8 mouse cellular contexts compared by ENCODE assay signal in the genomic region with DNA sequence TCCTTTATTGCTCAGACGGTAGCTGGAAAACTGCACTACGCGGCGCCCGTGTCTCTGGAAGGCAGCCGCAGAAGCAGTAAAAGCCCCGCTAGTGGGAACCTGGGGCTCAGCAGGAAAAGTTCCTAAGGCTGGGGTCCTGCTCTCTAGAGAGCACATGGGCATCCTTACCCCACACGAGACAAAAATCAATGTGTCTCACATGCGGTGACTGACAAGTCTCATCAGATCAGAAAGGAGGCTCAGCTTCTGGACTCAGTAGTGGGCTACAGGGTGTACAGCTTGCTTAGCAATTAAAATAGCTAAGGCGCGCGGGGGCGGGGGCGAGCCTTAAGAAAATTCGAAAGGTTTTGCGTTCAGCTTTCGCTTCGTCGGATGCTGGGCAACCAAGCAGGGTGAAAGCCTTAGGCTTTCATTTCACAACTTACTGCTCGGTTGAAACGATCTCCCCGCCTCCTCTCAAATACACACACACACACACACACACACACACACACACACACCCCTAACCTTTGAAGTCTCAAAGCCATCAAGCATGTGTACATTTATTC. TPM values are rescaled to one million over a fixed set of nuclear protein-coding genes. Genes with fewer than 3 reads are reported as not detected.
A peak's percentile ranks its signal among the peaks of the same experiment; 100 is the strongest.
DNase-seq lines count a peak whose midpoint lies in the region; ATAC-seq and TF ChIP-seq lines count a peak whose summit lies in the region.
"Had no signal": no experiment of that assay in that cellular context is flagged by ENCODE, and none has a peak within 500 bp of the region (broad histone marks: within the 10 kb centered on the region; RNA-seq: fewer than 3 reads in every experiment).

No protein-coding gene starts in this region.

- 0 out of 2 replicates have a peak overlapping the region, but pooled peaks have one; percentile 9 for H3K9ac ChIP-seq in embryonic facial prominence, embryonic 15.5 days
- peak overlapping the region; percentile 81 for H3K9ac ChIP-seq in heart, embryonic 16.5 days (ENCODE audit: low read length)
- H3K9ac ChIP-seq in kidney, postnatal 0 days (ENCODE audit: low read depth, low read length): peak overlapping the region; percentile 76
- peak overlapping the region; percentile 2; the same call in 1 of the 2 replicates for H3K9ac ChIP-seq in stomach, embryonic 15.5 days

- peaks cover 33% of the 10 kb centered on the region for H3K4me1 ChIP-seq in embryonic facial prominence, embryonic 15.5 days
- peaks cover 6% of the 10 kb centered on the region; the same call in 1 of the 2 replicates for H3K4me1 ChIP-seq in heart, embryonic 16.5 days (ENCODE audit: control insufficient read depth, insufficient read depth, low read length)
- peaks cover 11% of the 10 kb centered on the region for H3K4me1 ChIP-seq in kidney, postnatal 0 days (replicated peaks; ENCODE audit: insufficient read depth, low read length)
- H3K4me1 ChIP-seq in stomach, embryonic 15.5 days: 0 out of 2 replicates have a peak, but pooled peaks cover 2% of the 10 kb centered on the region

- no peak for TF ChIP-seq CTCF in kidney, postnatal 0 days (IDR thresholded peaks at IDR 0.05; ENCODE audit: low read depth)

- H3K36me3 ChIP-seq in embryonic facial prominence, embryonic 15.5 days: no peaks in the 10 kb centered on the region
- no peaks in the 10 kb centered on the region for H3K36me3 ChIP-seq in heart, embryonic 16.5 days (ENCODE audit: control insufficient read depth, insufficient read depth)
- no peaks in the 10 kb centered on the region for H3K36me3 ChIP-seq in kidney, postnatal 0 days (ENCODE audit: insufficient read depth, low read length)
- no peaks in the 10 kb centered on the region for H3K36me3 ChIP-seq in stomach, embryonic 15.5 days

- H3K27me3 ChIP-seq in embryonic facial prominence, embryonic 15.5 days: peaks cover 66% of the 10 kb centered on the region
- H3K27me3 ChIP-seq in heart, embryonic 16.5 days (ENCODE audit: control insufficient read depth, insufficient read depth, low read length): peaks cover 29% of the 10 kb centered on the region
- H3K27me3 ChIP-seq in kidney, postnatal 0 days (ENCODE audit: insufficient read depth, low read length): peaks cover 6% of the 10 kb centered on the region; the same call in 1 of the 2 replicates
- H3K27me3 ChIP-seq in stomach, embryonic 15.5 days (replicated peaks): peaks cover 12% of the 10 kb centered on the region; the same call in 1 of the 2 replicates

- H3K9me3 ChIP-seq in embryonic facial prominence, embryonic 15.5 days (replicated peaks): no peaks in the 10 kb centered on the region
- no peaks in the 10 kb centered on the region for H3K9me3 ChIP-seq in heart, embryonic 16.5 days (replicated peaks; ENCODE audit: control insufficient read depth, low read length)
- no peaks in the 10 kb centered on the region for H3K9me3 ChIP-seq in kidney, postnatal 0 days (replicated peaks; ENCODE audit: low read length)
- H3K9me3 ChIP-seq in stomach, embryonic 15.5 days: no peaks in the 10 kb centered on the region

- under 1% methylated on average over 22 of the region's 22 CpGs for WGBS in embryonic facial prominence, embryonic 15.5 days
- under 1% methylated on average over 22 of the region's 22 CpGs for WGBS in heart, embryonic 16.5 days
- under 1% methylated on average over 22 of the region's 22 CpGs for WGBS in kidney, postnatal 0 days
- 2% methylated on average over 22 of the region's 22 CpGs for WGBS in stomach, embryonic 15.5 days

- DNase-seq in thymus, postnatal 14 days: peak; percentile 13
- no peak for DNase-seq in thymus, postnatal 36 days
- DNase-seq in kidney, postnatal 0 days (ENCODE audit: low spot score): peak; percentile 79
- peak; percentile 65 for DNase-seq in lung, postnatal 10 days

- no peak for ATAC-seq in embryonic facial prominence, embryonic 15.5 days (ENCODE audit: insufficient number of reproducible peaks, low FRiP score, low TSS enrichment, low read depth)
- ATAC-seq in heart, embryonic 16.5 days (replicated peaks; ENCODE audit: extremely low read depth, insufficient read depth, low FRiP score): no peak
- no peak; the same call in 1 of the 2 replicates for ATAC-seq in kidney, postnatal 0 days (replicated peaks; ENCODE audit: low FRiP score, low read depth)
- ATAC-seq in stomach, embryonic 15.5 days (ENCODE audit: insufficient read depth, low FRiP score, low read depth): no peak

- peak overlapping the region; percentile 41; the same call in 1 of the 2 replicates for H3K27ac ChIP-seq in embryonic facial prominence, embryonic 15.5 days (replicated peaks)
- H3K27ac ChIP-seq in heart, embryonic 16.5 days (ENCODE audit: low read length): peak overlapping the region; percentile 89
- H3K27ac ChIP-seq in kidney, postnatal 0 days: peak overlapping the region; percentile 93
- peak overlapping the region; percentile 96 for H3K27ac ChIP-seq in stomach, embryonic 15.5 days

- H3K4me3 ChIP-seq in embryonic facial prominence, embryonic 15.5 days (replicated peaks): peak overlapping the region; percentile 55
- H3K4me3 ChIP-seq in heart, embryonic 16.5 days (ENCODE audit: low read length): peak overlapping the region; percentile 71
- peak overlapping the region; percentile 52 for H3K4me3 ChIP-seq in kidney, postnatal 0 days (replicated peaks; ENCODE audit: low read depth, low read length)
- peak overlapping the region; percentile 63 for H3K4me3 ChIP-seq in stomach, embryonic 15.5 days (replicated peaks)
- H3K4me3 ChIP-seq: erythroblast, embryonic 14.5 days had no signal

- H3K4me2 ChIP-seq in embryonic facial prominence, embryonic 15.5 days (replicated peaks): peak overlapping the region; percentile 93
- peak overlapping the region; percentile 95 for H3K4me2 ChIP-seq in heart, embryonic 16.5 days (ENCODE audit: low read depth, low read length)
- H3K4me2 ChIP-seq in kidney, postnatal 0 days (ENCODE audit: low read length): peak overlapping the region; percentile 73
- peak overlapping the region; percentile 65 for H3K4me2 ChIP-seq in stomach, embryonic 15.5 days

RNA-seq across cellular contexts. Expression of a gene that starts 40.7 kb away (rescaled TPM):
- 8.8 and 9.0 TPM in 2 replicates for polyA plus RNA-seq in embryonic facial prominence, embryonic 15.5 days (2015; fragmentation: Nextera tagmentation; extraction: Ambion mirVana)
- polyA plus RNA-seq in heart, embryonic 16.5 days (2015; fragmentation: Nextera tagmentation; extraction: Ambion mirVana): 12.7 and 17.4 TPM in 2 replicates
- polyA plus RNA-seq in kidney, postnatal 0 days (2015; fragmentation: Nextera tagmentation; extraction: Ambion mirVana): 54.7 and 58.1 TPM in 2 replicates
- 46.4 and 53.0 TPM in 2 replicates for polyA plus RNA-seq in stomach, embryonic 15.5 days (2015; fragmentation: Nextera tagmentation; extraction: Ambion mirVana)

Comparison
In these comparisons a context has a peak if more than half of its experiments do, and no peak if none do; other contexts are left out.
1. DNase-seq: peak in thymus, postnatal 14 days (single experiment), kidney, postnatal 0 days (single experiment) and lung, postnatal 10 days (single experiment); none in thymus, postnatal 36 days (0 of 2).
2. H3K27ac ChIP-seq: peak in every context shown above with its lines; median percentile 96 in stomach, embryonic 15.5 days; 93 in kidney, postnatal 0 days; 89 in heart, embryonic 16.5 days; 41 in embryonic facial prominence, embryonic 15.5 days.
3. H3K9ac ChIP-seq: peak in every context shown above with its lines; median percentile 81 in heart, embryonic 16.5 days; 76 in kidney, postnatal 0 days; 9 in embryonic facial prominence, embryonic 15.5 days; 2 in stomach, embryonic 15.5 days.
4. Peak in every context shown above with its lines, with median percentiles within 50 percentile points of each other: H3K4me2 ChIP-seq and H3K4me3 ChIP-seq.